Mouse (Mus musculus) forebrain, embryonic 11.5 days (tissue): Measurements from ENCODE around the gene Oxnad1. TPM values are rescaled to one million over a fixed set of nuclear protein-coding genes. Genes with fewer than 3 reads are reported as not detected.
"Not testable (repeated sequence)": the region's sequence is repeated elsewhere in the genome, so short reads cannot be mapped to it uniquely, and the experiment has no call there.

Experiments used
- ATAC-seq: fragments of 200-750 bp; cut with Nextera tagmentation; replicated peaks from 2 replicates; pipeline ENCODE4 v1.8.0; 2017; ENCODE audit warnings: moderate TSS enrichment; ENCODE audit not compliant: low FRiP score
- DNase-seq: peaks from one replicate; pipeline ENCODE4 v3.0.0-alpha.2; 2017; ENCODE audit warnings: low spot score
- H3K27ac ChIP-seq: fragments of 300-500 bp; sonication (generic); 2 replicates; pipeline ENCODE4 v1.5.1; 2014; ENCODE audit warnings: low read depth, low read length
- H3K27me3 ChIP-seq: fragments of 300-500 bp; sonication (generic); 2 replicates; pipeline ENCODE4 v1.6.1; 2014; ENCODE audit warnings: mild to moderate bottlenecking, low read length, mixed read lengths; ENCODE audit not compliant: control insufficient read depth, insufficient read depth
- H3K36me3 ChIP-seq: fragments of 300-500 bp; sonication (generic); 2 replicates; pipeline ENCODE4 v1.6.1; 2014; ENCODE audit warnings: mild to moderate bottlenecking, low read length, moderate library complexity, mixed read lengths; ENCODE audit not compliant: control insufficient read depth, insufficient read depth
- H3K4me1 ChIP-seq: fragments of 300-500 bp; sonication (generic); replicated peaks from 2 replicates; pipeline ENCODE4 v1.6.1; 2014; ENCODE audit warnings: low read length, mixed read lengths; ENCODE audit not compliant: control insufficient read depth, insufficient read depth
- H3K4me2 ChIP-seq: fragments of 300-500 bp; sonication (generic); 2 replicates; pipeline ENCODE4 v1.6.1; 2014; ENCODE audit warnings: low read depth, mild to moderate bottlenecking, low read length, moderate library complexity, mixed read lengths; ENCODE audit not compliant: severe bottlenecking
- H3K4me3 ChIP-seq: fragments of 300-500 bp; sonication (generic); 2 replicates; pipeline ENCODE4 v1.5.1; 2014; ENCODE audit warnings: low read depth, low read length
- H3K9ac ChIP-seq: fragments of 300-500 bp; sonication (generic); 2 replicates; pipeline ENCODE4 v1.6.1; 2014; ENCODE audit warnings: low read length
- H3K9me3 ChIP-seq: fragments of 300-500 bp; sonication (generic); 2 replicates; pipeline ENCODE4 v1.6.1; 2016; ENCODE audit warnings: low read length, mixed read lengths; ENCODE audit not compliant: control insufficient read depth
- WGBS: fragments of 180-500 bp; shearing (Covaris S2); extraction: QIAGEN DNeasy Blood & Tissue Kit; methylation state at CpG from one replicate; pipeline ENCODE4 v1.1.7; 2014; 5-methylcytosine and 5-hydroxymethylcytosine counted together
- polyA plus RNA-seq: library from polyadenylated mRNA; unstranded; fragments of >200 nt; fragmentation: Nextera tagmentation; extraction: Ambion mirVana; gene quantifications from 2 replicates; pipeline ENCODE4 v1.2.1, GENCODE M21; 2014

Gene Oxnad1
- polyA plus RNA-seq, 1 experiment from 2014 or later, result 20.2 TPM

GRCm38 (mm10) chr14:32095646-32096045, 10.5 kb downstream of the Oxnad1 start:
- ATAC-seq (no peak), DNase-seq (no peak)
- Histone ChIP-seq H3K27me3 (no peaks in the 10 kb centered on the region), H3K4me3 (no peak overlapping the region), H3K27ac (no peak overlapping the region), H3K36me3 (peaks cover 5% of the 10 kb centered on the region), H3K4me1 (no peaks in the 10 kb centered on the region), H3K4me2 (no peak overlapping the region), H3K9ac (no peak overlapping the region), H3K9me3 (no peaks in the 10 kb centered on the region)
- WGBS, result 87% methylated on average over 5 of the region's 5 CpGs

- Histone ChIP-seq H3K27me3 (no peaks in the 10 kb centered on the region), H3K36me3 (peaks cover 5% of the 10 kb centered on the region), H3K9me3 (no peaks in the 10 kb centered on the region), H3K4me1 (no peaks in the 10 kb centered on the region), H3K27ac (no peak overlapping the region), H3K4me3 (no peak overlapping the region), H3K9ac (no peak overlapping the region), H3K4me2 (no peak overlapping the region)
- 84% methylated on average over 5 of the region's 5 CpGs for WGBS
- DNase-seq (peak; percentile 37), ATAC-seq (no peak)
Measured at GRCm38 (mm10) chr14:32096740-32097139, 11.6 kb downstream of the Oxnad1 start.

GRCm38 (mm10) chr14:32097691-32098090, 12.5 kb downstream of the Oxnad1 start:
- ATAC-seq, result no peak
- Histone ChIP-seq H3K4me3 (no peak overlapping the region), H3K9me3 (no peaks in the 10 kb centered on the region), H3K4me2 (no peak overlapping the region), H3K27me3 (no peaks in the 10 kb centered on the region), H3K4me1 (no peaks in the 10 kb centered on the region), H3K27ac (no peak overlapping the region), H3K9ac (no peak overlapping the region), H3K36me3 (peaks cover 5% of the 10 kb centered on the region)
- peak; percentile 7 for DNase-seq
- WGBS, result 95% methylated on average over 7 of the region's 7 CpGs

GRCm38 (mm10) chr14:32098951-32099350, 13.8 kb downstream of the Oxnad1 start:
- Histone ChIP-seq H3K4me3 (no peak overlapping the region), H3K9me3 (no peaks in the 10 kb centered on the region), H3K27ac (no peak overlapping the region), H3K27me3 (no peaks in the 10 kb centered on the region), H3K9ac (no peak overlapping the region), H3K4me2 (no peak overlapping the region), H3K36me3 (peaks cover 5% of the 10 kb centered on the region), H3K4me1 (no peaks in the 10 kb centered on the region)
- peak; percentile 35 for DNase-seq
- ATAC-seq, result no peak
- WGBS, result 97% methylated on average over 3 of the region's 3 CpGs

GRCm38 (mm10) chr14:32103556-32103955, 18.4 kb downstream of the Oxnad1 start:
- H3K4me1 ChIP-seq, result no peaks in the 10 kb centered on the region
- no peak overlapping the region for H3K4me2 ChIP-seq
- H3K36me3 ChIP-seq, result peaks cover 5% of the 10 kb centered on the region
- ATAC-seq (no peak), DNase-seq (peak; percentile 37)
- 88% methylated on average over 4 of the region's 4 CpGs for WGBS
- H3K9ac ChIP-seq, result no peak overlapping the region
- H3K4me3 ChIP-seq, result no peak overlapping the region
- no peaks in the 10 kb centered on the region for H3K9me3 ChIP-seq
- H3K27ac ChIP-seq, result no peak overlapping the region
- no peaks in the 10 kb centered on the region for H3K27me3 ChIP-seq

- Histone ChIP-seq H3K4me2 (no peak overlapping the region), H3K27me3 (no peaks in the 10 kb centered on the region), H3K36me3 (no peaks in the 10 kb centered on the region; the same call in 1 of the 2 replicates), H3K9ac (no peak overlapping the region), H3K4me3 (no peak overlapping the region), H3K9me3 (no peaks in the 10 kb centered on the region), H3K4me1 (no peaks in the 10 kb centered on the region), H3K27ac (no peak overlapping the region)
- peak; percentile 21 for DNase-seq
- ATAC-seq, result no peak
- WGBS, result 74% methylated on average over 7 of the region's 7 CpGs
Measured at GRCm38 (mm10) chr14:32105663-32106062, 20.5 kb downstream of the Oxnad1 start.

- H3K4me2 ChIP-seq, result no peak overlapping the region
- WGBS, result 93% methylated on average over 4 of the region's 4 CpGs
- no peaks in the 10 kb centered on the region for H3K9me3 ChIP-seq
- H3K4me3 ChIP-seq, result no peak overlapping the region
- no peak overlapping the region for H3K9ac ChIP-seq
- H3K27me3 ChIP-seq, result no peaks in the 10 kb centered on the region
- no peaks in the 10 kb centered on the region for H3K4me1 ChIP-seq
- DNase-seq, result peak; percentile 24
- no peaks in the 10 kb centered on the region for H3K36me3 ChIP-seq
- no peak for ATAC-seq
- no peak overlapping the region for H3K27ac ChIP-seq
Measured at GRCm38 (mm10) chr14:32106911-32107310, 21.7 kb downstream of the Oxnad1 start.

GRCm38 (mm10) chr14:32112124-32112523, 26.9 kb downstream of the Oxnad1 start:
- H3K27me3 ChIP-seq, H3K9ac ChIP-seq, H3K4me2 ChIP-seq, H3K4me1 ChIP-seq, ATAC-seq, DNase-seq, H3K27ac ChIP-seq, H3K9me3 ChIP-seq, H3K36me3 ChIP-seq, H3K4me3 ChIP-seq: not testable (repeated sequence)
- whole genome bisulfite sequencing, result 95% methylated on average over 10 of the region's 10 CpGs
